Mouse (Mus musculus) megakaryocyte progenitor cell, adult 5-6 weeks (primary cell): ENCODE measurements around the gene Serinc5. TPM values are rescaled to one million over a fixed set of nuclear protein-coding genes. Genes with fewer than 3 reads are reported as not detected.

Experiments
- ATAC-seq: replicated peaks from 2 replicates; pipeline ENCODE4 v1.8.0; 2016; ENCODE audit warnings: mild to moderate bottlenecking, moderate TSS enrichment, inconsistent platforms; ENCODE audit not compliant: poor library complexity
- total RNA-seq, 2 experiments: library from RNA; stranded (forward) in 1 of 2; stranded (reverse) in 1 of 2; fragments of 157-497, 149-512 nt in 1 of 2; fragments of 200-1000 nt in 1 of 2; gene quantifications; 2 replicates each; pipeline versions ENCODE4 v1.2.3 to v1.2.4; 2015 to 2017

The Serinc5 gene
- total RNA-seq, 2 experiments from 2014 or later = 5.9 to 9.1 TPM

DNA sequence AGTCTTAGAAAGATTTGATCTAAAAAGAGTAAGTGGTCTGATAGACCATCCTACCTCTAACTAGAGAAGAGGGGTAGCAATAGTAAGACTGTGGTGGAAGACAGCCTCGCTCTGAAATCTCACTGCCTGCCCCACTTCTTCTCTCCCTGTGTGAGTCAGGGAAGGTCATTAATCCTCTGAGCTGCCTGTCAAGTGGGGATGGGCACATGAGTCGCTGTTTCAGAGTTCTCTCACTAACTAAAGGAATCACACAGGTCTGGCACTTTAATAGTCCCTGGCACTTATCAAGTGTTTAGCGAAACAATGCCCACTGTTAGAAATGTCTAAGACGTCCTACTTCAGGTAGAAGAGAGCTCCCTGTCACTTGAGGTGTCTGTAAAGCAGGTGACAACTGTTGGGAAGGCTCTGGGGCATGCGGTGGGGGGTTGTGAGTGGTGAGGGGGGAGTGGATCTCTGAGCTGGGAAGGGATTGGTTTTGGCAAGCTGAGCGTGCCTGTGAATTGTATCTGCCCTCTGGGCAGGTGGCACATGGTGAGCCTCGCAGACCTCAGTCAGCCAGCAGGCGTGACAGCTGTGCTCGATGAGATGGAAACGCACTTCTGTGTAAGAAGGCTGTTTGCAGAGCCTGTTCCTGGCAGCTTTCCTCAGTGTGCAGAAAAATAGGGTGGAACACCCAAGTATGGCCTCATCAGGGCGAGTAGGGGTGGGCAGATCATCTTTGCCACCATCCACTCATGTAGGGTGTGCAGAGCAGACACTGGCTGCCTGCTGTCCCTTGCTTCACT, 125.8 kb downstream of the Serinc5 start:
- ATAC-seq = no peak

DNA sequence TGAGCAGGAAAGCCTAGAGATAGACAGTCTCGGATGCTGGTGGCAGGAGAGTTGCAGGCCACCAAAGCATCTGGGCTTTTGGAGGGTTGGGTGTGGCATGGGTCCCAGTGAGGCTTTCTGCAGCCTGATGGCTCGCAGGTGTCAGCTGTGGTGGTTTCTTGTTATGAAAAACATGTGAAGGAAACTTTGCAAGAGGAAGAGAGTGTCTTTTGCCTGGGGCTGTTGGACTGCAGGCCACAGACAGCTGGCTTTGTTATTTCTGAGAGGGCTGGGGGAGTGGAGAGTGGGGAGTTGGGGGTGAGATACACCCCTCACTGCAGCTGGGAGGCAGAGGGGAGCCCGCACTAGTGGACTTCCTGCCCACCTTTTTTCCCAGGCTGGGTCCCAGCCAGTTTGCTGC, 127.9 kb downstream of the Serinc5 start:
- ATAC-seq = no peak

DNA sequence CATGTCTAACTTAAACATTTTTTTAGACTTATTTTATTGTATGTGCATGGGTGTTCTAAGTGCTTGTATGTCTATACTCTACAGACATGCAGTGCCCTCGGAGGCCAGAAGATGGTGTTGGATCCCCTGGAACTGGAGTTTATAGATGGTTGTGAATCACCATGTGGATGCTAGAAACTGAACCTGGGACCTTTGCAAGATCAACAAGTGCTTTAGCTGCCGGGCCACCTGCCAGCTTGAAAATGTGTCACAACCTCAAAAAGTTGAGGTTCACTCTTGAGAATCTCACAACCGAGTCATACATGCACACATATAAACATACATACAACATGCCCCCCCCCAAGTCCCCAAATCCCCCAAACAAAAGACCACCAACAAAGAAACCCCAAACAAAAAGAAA, 129.0 kb downstream of the Serinc5 start:
- no peak for ATAC-seq

DNA sequence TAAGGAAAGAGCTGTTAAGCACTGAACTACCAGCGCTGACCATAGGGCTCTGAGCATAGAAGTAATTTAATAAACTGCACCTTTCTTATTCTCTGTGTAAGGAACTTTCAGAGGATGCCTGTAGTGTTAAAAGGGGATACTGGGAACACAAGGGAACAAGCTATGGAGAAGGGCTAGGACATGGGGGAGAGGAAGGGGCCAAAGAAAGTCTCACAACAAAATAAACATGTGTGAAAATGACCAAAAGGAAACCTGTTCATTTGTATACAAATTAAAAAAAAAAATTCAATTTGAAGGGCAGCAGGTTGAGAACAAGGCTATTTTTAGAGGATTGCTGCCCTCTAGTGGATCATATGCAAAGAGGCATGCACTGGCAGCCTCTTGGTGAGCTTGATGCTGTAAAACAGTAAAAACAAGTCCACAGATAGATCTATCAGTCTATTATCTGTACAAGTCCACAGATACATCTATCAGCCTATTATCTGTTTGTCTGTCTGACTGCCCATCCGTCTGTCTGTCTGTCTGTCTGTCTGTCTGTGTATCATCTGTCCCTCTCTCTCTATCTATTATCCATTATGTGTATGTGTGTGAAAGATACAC, 129.9 kb downstream of the Serinc5 start:
- ATAC-seq = peak; percentile 75

DNA sequence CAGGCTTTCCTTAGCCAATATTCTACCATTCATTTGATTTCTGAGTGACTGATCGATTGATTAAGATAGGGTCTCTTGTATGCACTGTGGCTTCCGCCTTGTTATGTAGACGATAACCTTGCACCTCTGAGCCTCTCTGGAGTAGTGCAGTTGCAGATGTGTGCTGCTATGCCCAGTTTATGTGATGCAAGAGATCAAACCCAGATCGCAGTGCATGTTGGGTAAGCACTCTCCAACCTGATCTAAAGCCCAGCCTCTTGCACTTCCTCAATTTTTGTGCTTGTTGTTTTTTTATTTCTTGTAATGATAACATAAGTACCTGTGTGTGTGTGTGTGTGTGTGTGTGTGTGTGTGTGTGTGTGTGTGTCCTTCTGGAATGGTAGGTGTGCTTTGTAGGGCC, 132.0 kb downstream of the Serinc5 start:
- ATAC-seq = peak; percentile 88

DNA sequence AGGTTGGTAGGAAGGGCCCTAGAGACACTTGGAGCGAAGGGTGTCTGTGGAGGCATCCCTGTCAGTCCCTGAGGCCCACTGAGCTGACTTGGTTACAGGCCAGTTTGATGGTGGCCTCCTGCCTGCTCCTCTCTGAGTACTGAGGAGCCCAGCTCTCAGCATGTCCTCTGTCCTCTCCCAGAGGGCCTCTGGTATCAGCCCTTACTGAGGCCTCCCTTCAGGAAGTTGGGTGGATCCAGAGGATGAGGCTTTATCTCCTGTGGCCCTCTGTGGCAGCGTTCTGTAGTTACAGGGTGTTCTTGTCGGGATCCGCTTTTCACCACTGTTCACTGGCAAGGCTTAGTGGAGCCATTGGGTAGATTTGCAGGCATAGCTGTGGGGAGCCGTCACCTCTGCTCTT, 132.4 kb downstream of the Serinc5 start:
- peak; percentile 56 for ATAC-seq

DNA sequence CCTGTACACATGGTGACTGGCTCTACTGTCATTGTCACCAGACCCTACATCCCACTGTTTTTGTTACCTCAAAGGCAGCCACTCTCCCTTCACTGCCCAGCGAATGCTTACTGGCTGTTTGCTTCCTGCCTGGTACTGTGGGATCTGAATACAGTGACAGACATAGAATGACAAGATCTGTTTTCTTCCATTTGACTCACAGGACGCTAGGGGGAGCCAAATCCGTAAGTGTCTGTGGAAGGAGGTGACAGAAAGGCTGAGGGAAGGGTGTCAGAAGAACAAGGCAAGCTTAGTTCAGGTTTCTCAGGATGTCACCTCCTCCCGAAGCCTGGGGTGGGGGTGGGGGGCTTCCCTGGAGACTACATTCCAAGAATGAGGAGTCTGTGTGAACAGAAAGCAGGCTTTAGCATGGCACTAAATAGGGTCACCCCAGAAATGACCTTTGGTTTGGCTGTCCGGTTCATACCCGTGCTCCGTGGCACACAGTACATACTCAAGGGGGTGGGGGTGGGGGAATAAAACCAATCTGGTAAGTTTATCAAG, 140.2 kb downstream of the Serinc5 start:
- peak; percentile 94 for ATAC-seq

DNA sequence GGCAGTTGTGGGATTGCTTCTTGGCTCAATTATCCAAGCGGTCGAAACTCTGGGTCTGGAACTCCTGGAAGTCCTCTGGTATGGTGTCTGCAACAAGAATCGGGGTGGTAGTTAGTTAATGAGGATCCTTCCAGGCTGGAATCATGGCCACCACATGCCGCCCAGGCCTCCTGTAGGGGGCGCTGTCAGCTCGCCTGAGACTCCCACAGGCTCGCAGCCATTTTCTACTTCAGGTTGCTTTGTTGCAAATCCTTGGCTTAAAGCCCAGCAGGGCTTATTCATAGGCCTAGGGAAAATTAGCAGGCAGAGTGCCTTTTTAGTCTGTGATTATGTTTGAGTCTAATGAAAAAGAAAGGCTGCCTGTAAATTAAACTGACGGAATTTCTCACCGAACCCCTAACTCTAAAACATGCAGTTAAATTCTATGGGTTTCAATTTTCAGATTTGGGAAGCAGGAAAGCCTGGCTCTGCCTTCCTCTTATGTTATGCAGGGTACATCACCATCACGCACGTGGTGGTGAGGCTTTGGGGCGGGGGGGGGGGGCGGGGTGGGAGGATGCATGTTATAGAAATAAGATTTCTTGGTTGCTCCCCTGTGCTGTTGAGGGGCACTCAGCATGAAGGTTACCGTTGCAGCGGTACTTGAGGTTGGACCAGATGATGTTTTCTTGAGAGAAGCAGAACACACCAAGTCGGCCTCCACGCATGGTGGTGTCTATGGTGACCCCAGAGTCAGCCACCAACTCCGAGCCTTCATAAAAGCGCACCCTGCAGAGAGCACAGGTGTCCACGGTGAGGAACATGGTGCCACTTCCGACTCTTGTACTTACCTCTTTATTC, 141.1 kb downstream of the Serinc5 start:
- peak; percentile 84 for ATAC-seq

DNA sequence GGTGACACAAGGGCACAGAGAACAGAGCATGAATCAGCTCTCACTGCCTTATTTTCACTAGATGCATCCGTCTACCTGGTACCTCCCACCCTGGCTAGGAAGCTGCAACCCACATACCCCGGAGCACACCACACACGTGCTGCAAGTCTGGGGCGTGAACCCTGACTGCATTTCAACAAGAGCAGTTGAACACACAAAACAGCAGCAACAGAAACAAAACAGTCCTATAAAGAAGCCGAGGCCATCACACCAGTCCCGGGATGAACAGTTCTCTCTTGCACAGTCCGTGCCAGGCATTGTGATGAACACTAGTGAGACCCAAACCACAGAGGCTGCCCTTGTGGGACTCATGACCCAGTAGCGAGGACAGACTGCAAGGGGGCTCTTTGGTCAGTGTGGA, 142.8 kb downstream of the Serinc5 start:
- ATAC-seq = no peak

DNA sequence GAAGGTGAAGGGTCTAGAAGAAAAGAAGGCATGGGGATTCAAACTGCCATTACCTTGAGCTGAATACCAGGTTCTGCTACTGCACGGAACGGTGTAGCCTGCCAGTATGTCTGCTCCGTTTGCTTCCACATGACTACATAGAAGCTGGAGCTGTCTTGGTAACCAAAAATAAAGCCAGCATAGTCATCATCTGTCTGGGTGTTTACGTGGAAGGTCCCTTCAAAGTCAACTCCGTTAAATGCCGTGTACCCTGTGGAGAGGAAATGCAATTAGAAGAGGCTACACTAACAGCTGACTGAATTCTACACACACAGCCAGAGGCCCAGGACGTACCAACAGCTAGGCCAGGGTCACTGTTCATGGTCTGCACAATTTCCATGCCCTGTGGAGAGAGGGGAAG, 144.1 kb downstream of the Serinc5 start:
- ATAC-seq = no peak

DNA sequence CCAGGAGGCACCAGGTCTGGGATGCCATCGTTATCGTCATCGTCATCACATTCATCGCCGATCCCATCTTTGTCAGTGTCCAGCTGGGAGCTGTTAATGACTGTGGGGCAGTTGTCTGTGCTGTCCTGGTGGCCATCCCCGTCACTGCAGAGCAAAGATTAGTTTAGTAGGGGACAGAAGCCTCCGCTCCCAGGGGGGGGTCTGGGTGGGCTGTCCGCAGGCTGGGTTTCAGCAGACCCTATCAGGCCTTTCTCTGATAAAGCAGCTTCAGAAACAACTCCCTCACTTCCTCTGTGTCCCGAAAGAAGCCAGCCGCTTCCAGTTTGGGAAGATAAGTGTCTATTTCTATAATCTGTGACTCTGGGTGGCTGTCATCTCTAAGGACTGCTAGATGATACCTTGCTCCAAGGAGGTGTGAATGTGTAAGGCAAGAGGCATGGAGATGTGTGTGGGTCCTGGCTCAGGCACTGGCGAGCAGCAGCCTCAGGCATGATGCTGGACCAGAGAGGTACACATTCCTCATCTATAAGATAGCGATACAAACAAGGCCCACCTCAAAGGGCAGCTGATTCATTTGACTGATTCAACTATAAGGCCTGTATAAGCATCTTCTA, 147.2 kb downstream of the Serinc5 start:
- ATAC-seq = no peak

DNA sequence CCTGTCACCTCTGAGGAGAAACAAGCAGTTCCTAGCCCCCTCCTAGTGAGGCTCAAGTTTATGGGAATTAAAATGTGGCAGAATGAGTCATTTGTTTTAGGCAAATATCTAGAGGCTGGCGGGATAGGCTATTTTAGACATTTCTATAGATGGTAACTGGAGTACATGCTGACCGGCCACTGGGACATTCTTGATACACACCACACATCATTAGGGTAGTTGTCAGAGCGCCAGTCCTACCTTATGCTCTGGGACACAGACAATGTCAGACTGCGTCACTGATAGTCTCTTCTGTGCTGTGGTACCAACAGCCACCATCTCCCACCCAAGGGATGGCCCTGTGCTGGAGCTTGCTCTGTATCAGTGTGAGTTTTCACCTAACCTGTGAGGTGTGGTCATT, 148.2 kb downstream of the Serinc5 start:
- no peak for ATAC-seq

DNA sequence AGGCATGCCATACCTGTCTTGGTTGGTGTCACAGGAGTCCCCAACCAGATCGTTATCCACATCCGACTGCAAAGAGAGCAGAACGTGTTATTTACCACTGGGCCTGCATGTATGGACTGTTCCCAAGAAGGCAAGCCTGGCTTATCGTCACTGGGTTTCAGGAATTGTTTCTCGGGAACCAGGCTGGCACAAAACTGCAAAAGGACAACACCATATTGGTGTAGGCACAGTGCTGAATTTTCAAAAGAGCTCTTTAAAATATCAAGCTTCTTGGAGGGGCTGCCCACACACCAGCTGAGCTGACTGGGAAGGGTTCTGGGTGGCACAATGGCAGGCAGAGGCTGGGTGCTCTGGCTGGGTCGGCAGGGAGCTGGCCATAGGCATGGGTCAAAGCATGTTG, 149.6 kb downstream of the Serinc5 start:
- no peak for ATAC-seq

Other genes with a start within 250 kb of the Serinc5 start
- not detected in 2 replicates for gene Ankrd34b, start 185.2 kb upstream of the Serinc5 start, total RNA-seq (2015)
- 0.03 TPM in 1 of 2 replicates, not detected in the other for gene Ankrd34b, start 185.2 kb upstream of the Serinc5 start, total RNA-seq (2017)
- gene Fam151b, start 127.1 kb upstream of the Serinc5 start, total RNA-seq (2015) = 7.2 and 9.1 TPM in 2 replicates
- 5.6 and 7.1 TPM in 2 replicates for gene Fam151b, start 127.1 kb upstream of the Serinc5 start, total RNA-seq (2017)
- 5.1 and 7.9 TPM in 2 replicates for gene Zfyve16, start 80.2 kb upstream of the Serinc5 start, total RNA-seq (2015)
- gene Zfyve16, start 80.2 kb upstream of the Serinc5 start, total RNA-seq (2017) = 4.7 and 7.1 TPM in 2 replicates
- not detected in 2 replicates for gene Spz1, start 34.9 kb upstream of the Serinc5 start, total RNA-seq (2015)
- not detected in 2 replicates for gene Spz1, start 34.9 kb upstream of the Serinc5 start, total RNA-seq (2017)
- gene Thbs4, start 183.7 kb downstream of the Serinc5 start, total RNA-seq (2015) = not detected in 2 replicates
- 0.30 TPM in 1 of 2 replicates, not detected in the other for gene Thbs4, start 183.7 kb downstream of the Serinc5 start, total RNA-seq (2017)
- 6.5 and 10.8 TPM in 2 replicates for gene Mtx3, start 233.7 kb downstream of the Serinc5 start, total RNA-seq (2015)
- 7.1 and 9.6 TPM in 2 replicates for gene Mtx3, start 233.7 kb downstream of the Serinc5 start, total RNA-seq (2017)